Mouse (Mus musculus): ENCODE results near the gene Wrap53. TPM values are rescaled to one million over a fixed set of nuclear protein-coding genes. Genes with fewer than 3 reads are reported as not detected.
"Not testable (repeated sequence)": the region's sequence is repeated elsewhere in the genome, so short reads cannot be mapped to it uniquely, and the experiment has no call there.

The Wrap53 gene
- 13.3 and 17.0 TPM in 2 replicates for polyA plus RNA-seq (2015; fragmentation: Nextera tagmentation; extraction: Ambion mirVana)

DNA sequence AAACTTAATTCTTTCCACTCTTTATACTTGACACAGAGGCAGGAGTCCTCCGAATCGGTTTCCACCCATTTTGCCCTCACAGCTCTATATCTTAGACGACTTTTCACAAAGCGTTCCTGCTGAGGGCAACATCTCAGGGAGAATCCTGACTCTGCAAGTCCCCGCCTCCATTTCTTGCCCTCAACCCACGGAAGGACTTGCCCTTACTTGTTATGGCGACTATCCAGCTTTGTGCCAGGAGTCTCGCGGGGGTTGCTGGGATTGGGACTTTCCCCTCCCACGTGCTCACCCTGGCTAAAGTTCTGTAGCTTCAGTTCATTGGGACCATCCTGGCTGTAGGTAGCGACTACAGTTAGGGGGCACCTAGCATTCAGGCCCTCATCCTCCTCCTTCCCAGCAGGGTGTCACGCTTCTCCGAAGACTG is at the start of gene Wrap53, which contains the start of gene Trp53:
Wrap53 (minus strand) TSS at position 165 of the 424 bp plus-strand sequence.
Trp53 (plus strand) TSS at position 269 of the 424 bp plus-strand sequence.
- Histone ChIP-seq H3K27me3 (no peaks in the 10 kb centered on the region), H3K9me3 (replicated peaks) (no peaks in the 10 kb centered on the region), H3K4me3 (peak within 1 kb of the TSS; percentile 81), H3K36me3 (0 out of 2 replicates have a peak, but pooled peaks cover 2% of the 10 kb centered on the region), H3K9ac (peak within 1 kb of the TSS; percentile 81), H3K4me2 (peak within 1 kb of the TSS; percentile 79), H3K4me1 (replicated peaks) (peaks cover 35% of the 10 kb centered on the region), H3K27ac (peak within 1 kb of the TSS; percentile 91)
- ATAC-seq (replicated peaks; ENCODE audit: insufficient number of reproducible peaks, insufficient read depth, low FRiP score, low read depth): peak; percentile 63
- whole genome bisulfite sequencing: 0% methylated on average over 13 of the region's 13 CpGs

GRCm38 (mm10) chr11:69629802-69630201 is 49.7 kb upstream of the Wrap53 start:
- Histone ChIP-seq H3K9ac (no peak overlapping the region), H3K36me3 (no peaks in the 10 kb centered on the region), H3K9me3 (replicated peaks) (no peaks in the 10 kb centered on the region), H3K27ac (no peak overlapping the region), H3K4me3 (no peak overlapping the region), H3K27me3 (no peaks in the 10 kb centered on the region), H3K4me1 (replicated peaks) (peaks cover 12% of the 10 kb centered on the region), H3K4me2 (no peak overlapping the region)
- WGBS: 60% methylated on average over 1 of the region's 1 CpGs
- ATAC-seq (replicated peaks; ENCODE audit: insufficient number of reproducible peaks, insufficient read depth, low FRiP score, low read depth): no peak

DNA sequence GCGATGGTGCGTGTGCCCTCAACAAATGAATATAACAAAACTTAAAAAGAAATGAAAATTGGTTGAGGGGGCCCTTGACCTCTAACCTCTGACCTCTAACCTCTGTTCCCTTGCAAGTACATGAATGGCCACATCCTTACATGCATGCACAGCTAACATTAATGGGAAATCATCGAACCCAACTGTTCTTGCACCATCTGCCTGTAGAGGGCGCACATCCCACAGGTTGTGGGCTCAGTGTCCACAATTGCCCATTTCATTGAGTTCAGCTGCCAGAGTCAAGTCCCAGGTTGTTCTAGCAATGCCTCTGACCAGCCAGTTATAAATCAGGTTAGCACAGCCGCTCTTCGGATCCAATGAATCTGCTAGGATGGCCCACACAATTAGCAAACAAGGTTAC is 48.2 kb upstream of the Wrap53 start:
- H3K36me3 ChIP-seq: no peaks in the 10 kb centered on the region
- H3K4me1 ChIP-seq (replicated peaks): peaks cover 2% of the 10 kb centered on the region; the same call in 1 of the 2 replicates
- no peak overlapping the region for H3K4me2 ChIP-seq
- H3K9me3 ChIP-seq (replicated peaks): no peaks in the 10 kb centered on the region
- no peak overlapping the region for H3K4me3 ChIP-seq
- no peaks in the 10 kb centered on the region for H3K27me3 ChIP-seq
- ATAC-seq (replicated peaks; ENCODE audit: insufficient number of reproducible peaks, insufficient read depth, low FRiP score, low read depth): no peak
- no peak overlapping the region for H3K27ac ChIP-seq
- 36% methylated on average over 6 of the region's 6 CpGs for WGBS
- no peak overlapping the region for H3K9ac ChIP-seq

- H3K36me3 ChIP-seq; H3K27me3 ChIP-seq; ATAC-seq (replicated peaks; ENCODE audit: insufficient number of reproducible peaks, insufficient read depth, low FRiP score, low read depth); H3K4me2 ChIP-seq; H3K27ac ChIP-seq; H3K9me3 ChIP-seq (replicated peaks); H3K4me3 ChIP-seq; H3K9ac ChIP-seq: not testable (repeated sequence)
- 92% methylated on average over 2 of the region's 2 CpGs for WGBS
- peaks cover 12% of the 10 kb centered on the region for H3K4me1 ChIP-seq (replicated peaks)
These were observed 44.3 kb upstream of the Wrap53 start for GRCm38 (mm10) chr11:69624339-69624738.

DNA sequence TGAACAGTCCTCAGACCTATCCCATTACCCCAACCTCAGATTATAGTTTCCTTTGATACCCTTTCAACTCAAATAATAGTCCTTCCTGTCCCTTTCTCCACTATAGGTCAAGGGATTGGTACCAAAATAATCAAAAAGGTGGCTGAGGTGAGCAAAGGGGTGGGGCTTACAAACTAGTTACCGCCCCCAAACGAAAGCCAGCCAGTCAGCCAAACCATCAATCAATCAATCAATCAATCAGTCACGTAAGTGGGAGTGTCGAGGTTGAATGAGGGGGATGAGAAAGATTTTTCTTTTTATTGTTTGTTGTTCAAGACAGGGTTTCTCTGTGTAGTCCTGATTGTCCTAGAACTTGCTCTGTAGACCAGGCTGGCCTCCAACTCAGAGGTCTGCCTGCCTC is 43.0 kb upstream of the Wrap53 start:
- Histone ChIP-seq H3K9me3 (replicated peaks) (no peaks in the 10 kb centered on the region), H3K36me3 (no peaks in the 10 kb centered on the region), H3K4me1 (replicated peaks) (peaks cover 12% of the 10 kb centered on the region), H3K9ac (no peak overlapping the region), H3K4me2 (no peak overlapping the region; the same call in 1 of the 2 replicates), H3K27me3 (no peaks in the 10 kb centered on the region), H3K4me3 (peak overlapping the region; percentile 73; the same call in 1 of the 2 replicates), H3K27ac (no peak overlapping the region)
- no peak for ATAC-seq (replicated peaks; ENCODE audit: insufficient number of reproducible peaks, insufficient read depth, low FRiP score, low read depth)
- 73% methylated on average over 4 of the region's 4 CpGs for WGBS

- no peak for ATAC-seq (replicated peaks; ENCODE audit: insufficient number of reproducible peaks, insufficient read depth, low FRiP score, low read depth)
- H3K4me3 ChIP-seq: peak overlapping the region; percentile 73
- peak overlapping the region; percentile 71 for H3K27ac ChIP-seq
- no peaks in the 10 kb centered on the region for H3K27me3 ChIP-seq
- no peaks in the 10 kb centered on the region for H3K9me3 ChIP-seq (replicated peaks)
- H3K4me2 ChIP-seq: peak overlapping the region; percentile 86
- whole genome bisulfite sequencing: 38% methylated on average over 6 of the region's 6 CpGs
- peaks cover 12% of the 10 kb centered on the region for H3K4me1 ChIP-seq (replicated peaks)
- H3K36me3 ChIP-seq: no peaks in the 10 kb centered on the region
- H3K9ac ChIP-seq: peak overlapping the region; percentile 82
These were observed 42.4 kb upstream of the Wrap53 start for GRCm38 (mm10) chr11:69622406-69622805.

- WGBS: 2% methylated on average over 20 of the region's 20 CpGs
- H3K27ac ChIP-seq: peak within 1 kb of the TSS; percentile 71
- peaks cover 12% of the 10 kb centered on the region for H3K4me1 ChIP-seq (replicated peaks)
- H3K9ac ChIP-seq: peak within 1 kb of the TSS; percentile 82
- H3K4me3 ChIP-seq: peak within 1 kb of the TSS; percentile 73
- H3K4me2 ChIP-seq: peak within 1 kb of the TSS; percentile 86
- no peaks in the 10 kb centered on the region for H3K9me3 ChIP-seq (replicated peaks)
- no peaks in the 10 kb centered on the region for H3K36me3 ChIP-seq
- 0 out of 2 replicates have a peak, but pooled peaks cover 2% of the 10 kb centered on the region for H3K27me3 ChIP-seq
- peak; percentile 76 for ATAC-seq (replicated peaks; ENCODE audit: insufficient number of reproducible peaks, insufficient read depth, low FRiP score, low read depth)
These were observed 41.7 kb upstream of the Wrap53 start, which contains the start of gene Sat2 for GRCm38 (mm10) chr11:69621571-69622268. Gene Sat2, plus strand, starts transcription at chr11:69622024.

DNA sequence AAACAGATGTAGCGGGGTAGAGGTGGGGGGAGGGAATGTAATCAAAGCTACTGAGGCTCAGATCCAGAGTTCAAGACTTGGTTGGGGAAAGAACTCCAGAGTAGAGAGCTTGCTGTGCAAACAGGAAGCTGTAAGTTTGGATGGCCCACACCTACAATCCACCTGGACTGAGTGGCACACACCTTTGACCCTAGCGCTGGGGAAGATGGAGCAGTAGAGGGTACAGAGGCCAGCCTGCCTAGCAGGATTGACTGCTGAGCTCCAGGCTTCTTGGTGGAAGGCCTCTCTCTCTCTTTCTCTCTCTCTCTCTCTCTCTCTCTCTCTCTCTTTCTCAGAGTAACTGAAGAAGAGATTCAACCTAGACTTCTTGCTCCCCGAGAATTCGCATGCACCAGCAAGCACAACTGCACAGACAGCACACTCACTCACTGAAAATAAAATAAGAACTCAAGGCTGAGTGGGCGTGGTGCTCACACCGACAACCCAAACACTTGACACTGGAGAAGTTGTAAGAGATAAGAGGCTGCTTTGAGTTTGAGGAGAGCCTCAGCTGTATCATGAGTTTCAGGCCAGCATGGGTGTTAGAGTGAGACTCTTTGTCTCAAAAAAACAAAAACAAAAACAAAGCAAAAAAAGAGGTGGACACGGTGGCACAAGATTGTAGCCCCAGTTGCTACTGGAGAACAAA is 40.5 kb upstream of the Wrap53 start:
- Histone ChIP-seq H3K36me3 (no peaks in the 10 kb centered on the region), H3K27ac (no peak overlapping the region), H3K4me2 (no peak overlapping the region), H3K27me3 (0 out of 2 replicates have a peak, but pooled peaks cover 3% of the 10 kb centered on the region), H3K4me3 (no peak overlapping the region), H3K9ac (no peak overlapping the region), H3K4me1 (replicated peaks) (peaks cover 12% of the 10 kb centered on the region), H3K9me3 (replicated peaks) (no peaks in the 10 kb centered on the region)
- ATAC-seq (replicated peaks; ENCODE audit: insufficient number of reproducible peaks, insufficient read depth, low FRiP score, low read depth): no peak
- WGBS: 61% methylated on average over 7 of the region's 7 CpGs

DNA sequence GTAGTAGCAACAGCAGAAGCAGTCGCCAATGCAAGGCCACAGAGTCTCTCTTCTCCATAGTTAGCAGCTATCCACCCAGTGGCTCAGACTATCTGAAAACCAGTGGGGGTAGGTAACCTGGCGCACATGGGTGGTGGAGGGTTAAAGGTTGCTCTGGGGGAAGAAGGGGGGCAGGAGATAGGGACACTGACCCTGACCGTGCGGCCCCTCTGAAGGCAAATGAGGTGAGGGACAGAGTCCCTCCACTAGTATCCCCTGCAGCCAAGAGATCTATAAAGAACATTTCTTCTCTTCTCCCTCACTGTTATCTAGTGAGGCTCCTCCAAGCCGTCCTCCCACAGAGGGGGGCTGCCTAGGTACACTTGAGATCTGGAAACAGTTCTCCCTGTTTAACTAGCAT is 37.8 kb upstream of the Wrap53 start, which contains the start of gene Shbg:
Shbg (minus strand) TSS at position 101 of the 400 bp plus-strand sequence.
- no peak within 1 kb of the TSS for H3K4me3 ChIP-seq
- WGBS: 56% methylated on average over 5 of the region's 5 CpGs
- no peak within 1 kb of the TSS for H3K4me2 ChIP-seq
- no peaks in the 10 kb centered on the region for H3K36me3 ChIP-seq
- ATAC-seq (replicated peaks; ENCODE audit: insufficient number of reproducible peaks, insufficient read depth, low FRiP score, low read depth): no peak
- 0 out of 2 replicates have a peak, but pooled peaks cover 11% of the 10 kb centered on the region for H3K27me3 ChIP-seq
- H3K27ac ChIP-seq: no peak within 1 kb of the TSS
- H3K9ac ChIP-seq: no peak within 1 kb of the TSS
- no peaks in the 10 kb centered on the region for H3K9me3 ChIP-seq (replicated peaks)
- peaks cover 14% of the 10 kb centered on the region for H3K4me1 ChIP-seq (replicated peaks)

- Histone ChIP-seq H3K36me3 (no peaks in the 10 kb centered on the region), H3K27ac (no peak overlapping the region), H3K4me1 (replicated peaks) (peaks cover 8% of the 10 kb centered on the region), H3K27me3 (0 out of 2 replicates have a peak, but pooled peaks cover 11% of the 10 kb centered on the region), H3K9me3 (replicated peaks) (no peaks in the 10 kb centered on the region), H3K4me2 (no peak overlapping the region), H3K4me3 (no peak overlapping the region), H3K9ac (no peak overlapping the region)
- ATAC-seq (replicated peaks; ENCODE audit: insufficient number of reproducible peaks, insufficient read depth, low FRiP score, low read depth): no peak
- WGBS: 34% methylated on average over 10 of the region's 10 CpGs
These were observed 36.7 kb upstream of the Wrap53 start for GRCm38 (mm10) chr11:69616781-69617180.

GRCm38 (mm10) chr11:69614257-69614588 is 34.2 kb upstream of the Wrap53 start:
- H3K27ac ChIP-seq; H3K9ac ChIP-seq; H3K36me3 ChIP-seq; ATAC-seq (replicated peaks; ENCODE audit: insufficient number of reproducible peaks, insufficient read depth, low FRiP score, low read depth); H3K4me1 ChIP-seq (replicated peaks); H3K9me3 ChIP-seq (replicated peaks): not testable (repeated sequence)
- Histone ChIP-seq H3K4me2 (peak overlapping the region; percentile 44; the same call in 1 of the 2 replicates), H3K27me3 (0 out of 2 replicates have a peak, but pooled peaks cover 11% of the 10 kb centered on the region), H3K4me3 (peak overlapping the region; percentile 18; the same call in 1 of the 2 replicates)
- 43% methylated on average over 11 of the region's 11 CpGs for WGBS

All from heart, embryonic 15.5 days (tissue).